Comparison of ENCODE assay signal across 21 mouse cellular contexts in the genomic region with DNA sequence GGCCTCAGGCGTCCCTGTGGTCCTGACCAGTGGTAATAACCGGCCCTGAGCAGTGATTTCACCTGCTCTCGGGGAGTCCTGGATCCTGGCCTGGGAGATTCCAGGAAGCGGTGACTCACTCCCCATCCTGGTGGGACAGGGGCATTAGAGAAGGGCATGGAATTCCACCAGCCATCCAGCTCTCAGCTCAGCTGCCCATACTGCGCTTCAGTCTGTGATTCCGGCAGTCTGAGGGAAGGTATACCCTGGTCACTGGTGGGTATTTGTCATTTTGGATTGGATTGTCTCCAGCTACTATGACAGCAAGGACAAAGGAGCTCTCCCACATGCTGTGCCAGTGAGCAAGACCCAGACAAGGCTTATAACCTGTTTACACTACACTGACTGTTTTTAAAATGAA. TPM values are rescaled to one million over a fixed set of nuclear protein-coding genes. Genes with fewer than 3 reads are reported as not detected.
A peak's percentile ranks its signal among the peaks of the same experiment; 100 is the strongest.
DNase-seq lines count a peak whose midpoint lies in the region; ATAC-seq lines count a peak whose summit lies in the region.
"Had no signal": no experiment of that assay in that cellular context is flagged by ENCODE, and none has a peak within 500 bp of the region (broad histone marks: within the 10 kb centered on the region; RNA-seq: fewer than 3 reads in every experiment).

No protein-coding gene starts in this region.

- WGBS in kidney, embryonic 16.5 days: 51% methylated on average over 6 of the region's 6 CpGs

- no peaks in the 10 kb centered on the region for H3K36me3 ChIP-seq in kidney, embryonic 16.5 days (ENCODE audit: insufficient read depth, low read length)
- H3K36me3 ChIP-seq: embryonic facial prominence, embryonic 15.5 days; forebrain, embryonic 12.5 days; hindbrain, embryonic 10.5 days had no signal

- no peak overlapping the region for H3K27ac ChIP-seq in kidney, embryonic 16.5 days (ENCODE audit: low read length)
- H3K27ac ChIP-seq: embryonic facial prominence, embryonic 15.5 days; forebrain, embryonic 12.5 days; hindbrain, embryonic 10.5 days had no signal

- H3K4me3 ChIP-seq in kidney, embryonic 16.5 days (ENCODE audit: low read length): no peak overlapping the region
- H3K4me3 ChIP-seq: embryonic facial prominence, embryonic 15.5 days; forebrain, embryonic 12.5 days; hindbrain, embryonic 10.5 days had no signal

- DNase-seq in adrenal gland, adult 2 months: peak; percentile 75
- DNase-seq in adrenal gland, postnatal 4 days (ENCODE audit: low spot score in 2 of 2): no peak
- peak; percentile 54 for DNase-seq in kidney, postnatal 10 days
- peak; percentile 82 for DNase-seq in MN1 (ENCODE audit: low spot score)
- DNase-seq in adrenal gland, postnatal 36 days: peak; percentile 66 to 71
- no peak for DNase-seq in urinary bladder, postnatal 10 days (ENCODE audit: low spot score)
- DNase-seq: cerebellum, postnatal 14 days; gastrocnemius, postnatal 14 days; heart, adult 18-20 months; kidney, adult 2 months; left cerebral cortex, postnatal 4 days; liver; lung, adult 2 months; retina, postnatal 1 day; right cerebral cortex, postnatal 4 days had no signal

- H3K9ac ChIP-seq in kidney, embryonic 16.5 days (replicated peaks; ENCODE audit: low read length): no peak overlapping the region
- H3K9ac ChIP-seq: embryonic facial prominence, embryonic 15.5 days; forebrain, embryonic 12.5 days had no signal

- peaks cover 3% of the 10 kb centered on the region for H3K4me1 ChIP-seq in kidney, embryonic 16.5 days (ENCODE audit: insufficient read depth, low read length)

- ATAC-seq in kidney, embryonic 16.5 days (ENCODE audit: low FRiP score, low TSS enrichment): no peak
- no peak for ATAC-seq in erythroblast, adult 5-6 weeks (replicated peaks; ENCODE audit: low FRiP score, poor library complexity, severe bottlenecking)

- H3K4me2 ChIP-seq in kidney, embryonic 16.5 days (replicated peaks; ENCODE audit: low read depth, low read length): no peak overlapping the region
- H3K4me2 ChIP-seq: embryonic facial prominence, embryonic 15.5 days; forebrain, embryonic 12.5 days; midbrain, embryonic 11.5 days had no signal

- H3K27me3 ChIP-seq in kidney, embryonic 16.5 days (ENCODE audit: insufficient read depth, low read length): no peaks in the 10 kb centered on the region
- H3K27me3 ChIP-seq: embryonic facial prominence, embryonic 15.5 days had no signal

- H3K9me3 ChIP-seq in kidney, embryonic 16.5 days (ENCODE audit: low read length): no peaks in the 10 kb centered on the region
- H3K9me3 ChIP-seq: embryonic facial prominence, embryonic 15.5 days; forebrain, embryonic 12.5 days; hindbrain, embryonic 10.5 days had no signal

RNA-seq across cellular contexts. Expression of gene Sbno2, which starts 2.3 kb away (rescaled TPM):
- total RNA-seq in adrenal gland, adult 2 months (2021): 10 to 100 TPM; 38.5 to 59.3 TPM
- polyA plus RNA-seq in adrenal gland, adult 2 months (2012; rRNA removed): 102 and 120 TPM in 2 replicates
- total RNA-seq in adrenal gland, postnatal 4 days (2021): 10 to 100 TPM; 51.7 to 53.2 TPM
- 16.1 and 17.6 TPM in 2 replicates for polyA plus RNA-seq in kidney, embryonic 16.5 days (2015; fragmentation: Nextera tagmentation; extraction: Ambion mirVana)
- 10 to 100 TPM; 49.3 to 51.3 TPM for total RNA-seq in adrenal gland, postnatal 36 days (2021)
- 9.2 and 12.5 TPM in 2 replicates for total RNA-seq in erythroblast, adult 5-6 weeks (2015; ENCODE audit: low replicate concordance)
- total RNA-seq in erythroblast, adult 5-6 weeks (2017; ENCODE audit: low replicate concordance): 17.1 and 20.9 TPM in 2 replicates

RNA-seq across cellular contexts. Expression of gene Stk11, which starts 7.9 kb away (rescaled TPM):
- 100 to 1,000 TPM; 153 to 156 TPM for total RNA-seq in adrenal gland, adult 2 months (2021)
- polyA plus RNA-seq in adrenal gland, adult 2 months (2012; rRNA removed): 151 and 159 TPM in 2 replicates
- 100 to 1,000 TPM; 130 to 139 TPM for total RNA-seq in adrenal gland, postnatal 4 days (2021)
- 18.2 and 20.2 TPM in 2 replicates for polyA plus RNA-seq in kidney, embryonic 16.5 days (2015; fragmentation: Nextera tagmentation; extraction: Ambion mirVana)
- 100 to 1,000 TPM; 146 to 149 TPM for total RNA-seq in adrenal gland, postnatal 36 days (2021)
- total RNA-seq in erythroblast, adult 5-6 weeks (2015; ENCODE audit: low replicate concordance): 47.7 and 60.0 TPM in 2 replicates
- total RNA-seq in erythroblast, adult 5-6 weeks (2017; ENCODE audit: low replicate concordance): 152 and 195 TPM in 2 replicates

RNA-seq across cellular contexts. Expression of gene Atp5d, which starts 30.8 kb away (rescaled TPM):
- total RNA-seq in adrenal gland, adult 2 months (2021): 100 to 1,000 TPM; 654 to 778 TPM
- 5,895 and 6,727 TPM in 2 replicates for polyA plus RNA-seq in adrenal gland, adult 2 months (2012; rRNA removed)
- total RNA-seq in adrenal gland, postnatal 4 days (2021): 100 to 1,000 TPM; 401 to 425 TPM
- polyA plus RNA-seq in kidney, embryonic 16.5 days (2015; fragmentation: Nextera tagmentation; extraction: Ambion mirVana): 676 and 688 TPM in 2 replicates
- total RNA-seq in adrenal gland, postnatal 36 days (2021): 100 to 1,000 TPM; 561 to 735 TPM
- 43.3 and 48.8 TPM in 2 replicates for total RNA-seq in erythroblast, adult 5-6 weeks (2015; ENCODE audit: low replicate concordance)
- 12.1 and 17.3 TPM in 2 replicates for total RNA-seq in erythroblast, adult 5-6 weeks (2017; ENCODE audit: low replicate concordance)

RNA-seq across cellular contexts. Expression of gene Cbarp, which starts 33.0 kb away (rescaled TPM):
- total RNA-seq in adrenal gland, adult 2 months (2021): 100 to 1,000 TPM in 1 of 2 experiments, 10 to 100 TPM in 1; 74.5 to 118 TPM
- polyA plus RNA-seq in adrenal gland, adult 2 months (2012; rRNA removed): 84.3 and 84.6 TPM in 2 replicates
- 10 to 100 TPM; 49.1 to 72.7 TPM for total RNA-seq in adrenal gland, postnatal 4 days (2021)
- 6.4 and 7.3 TPM in 2 replicates for polyA plus RNA-seq in kidney, embryonic 16.5 days (2015; fragmentation: Nextera tagmentation; extraction: Ambion mirVana)
- 100 to 1,000 TPM in 1 of 2 experiments, 10 to 100 TPM in 1; 57.5 to 205 TPM for total RNA-seq in adrenal gland, postnatal 36 days (2021)
- not detected in 2 replicates for total RNA-seq in erythroblast, adult 5-6 weeks (2015; ENCODE audit: low replicate concordance)
- total RNA-seq in erythroblast, adult 5-6 weeks (2017; ENCODE audit: low replicate concordance): not detected in 2 replicates

RNA-seq across cellular contexts. Expression of gene Midn, which starts 40.4 kb away (rescaled TPM):
- total RNA-seq in adrenal gland, adult 2 months (2021): 100 to 1,000 TPM in 1 of 2 experiments, 10 to 100 TPM in 1; 75.8 to 115 TPM
- 233 and 269 TPM in 2 replicates for polyA plus RNA-seq in adrenal gland, adult 2 months (2012; rRNA removed)
- 100 to 1,000 TPM; 113 to 124 TPM for total RNA-seq in adrenal gland, postnatal 4 days (2021)
- polyA plus RNA-seq in kidney, embryonic 16.5 days (2015; fragmentation: Nextera tagmentation; extraction: Ambion mirVana): 15.9 and 16.8 TPM in 2 replicates
- total RNA-seq in adrenal gland, postnatal 36 days (2021): 100 to 1,000 TPM; 104 to 188 TPM
- total RNA-seq in erythroblast, adult 5-6 weeks (2015; ENCODE audit: low replicate concordance): 5.0 and 7.7 TPM in 2 replicates
- total RNA-seq in erythroblast, adult 5-6 weeks (2017; ENCODE audit: low replicate concordance): 3.9 and 7.4 TPM in 2 replicates

Comparison
In these comparisons a context has a peak if more than half of its experiments do, and no peak if none do; other contexts are left out.
1. DNase-seq: peak in adrenal gland, adult 2 months (single experiment), kidney, postnatal 10 days (single experiment), MN1 (single experiment) and adrenal gland, postnatal 36 days (2 of 2); none in adrenal gland, postnatal 4 days (0 of 2) and urinary bladder, postnatal 10 days (single experiment).
2. RNA of gene Atp5d, which starts 30.8 kb away (total RNA-seq): 654 to 778 TPM in adrenal gland, adult 2 months, 561 to 735 TPM in adrenal gland, postnatal 36 days and 401 to 425 TPM in adrenal gland, postnatal 4 days; 12.1 to 48.8 TPM in erythroblast, adult 5-6 weeks; every median in the first group is over 4 times any median in the second.